Mouse (Mus musculus): ENCODE measurements around the gene N4bp2l2.
A peak's percentile ranks its signal among the peaks of the same experiment; 100 is the strongest.
"Not testable (repeated sequence)": the region's sequence is repeated elsewhere in the genome, so short reads cannot be mapped to it uniquely, and the experiment has no call there.

Gene N4bp2l2

GRCm38 (mm10) chr5:150666133-150666739, at the start of gene N4bp2l2:
Gene N4bp2l2 (minus strand): TSS chr5:150666183.
- not testable (repeated sequence) for DNase-seq

- no peak for DNase-seq
Measured at GRCm38 (mm10) chr5:150713431-150713830, 47.4 kb upstream of the N4bp2l2 start.

- no peak for DNase-seq
Measured at GRCm38 (mm10) chr5:150711503-150711902, 45.5 kb upstream of the N4bp2l2 start.

GRCm38 (mm10) chr5:150707181-150707580, 41.2 kb upstream of the N4bp2l2 start:
- DNase-seq = not testable (repeated sequence)

GRCm38 (mm10) chr5:150706651-150707050, 40.7 kb upstream of the N4bp2l2 start:
- not testable (repeated sequence) for DNase-seq

GRCm38 (mm10) chr5:150702714-150703113, 36.7 kb upstream of the N4bp2l2 start:
- peak; percentile 55 for DNase-seq

- no peak for DNase-seq
Measured at GRCm38 (mm10) chr5:150693277-150693676, 27.3 kb upstream of the N4bp2l2 start.

- DNase-seq = no peak
Measured at GRCm38 (mm10) chr5:150690685-150691084, 24.7 kb upstream of the N4bp2l2 start.

- not testable (repeated sequence) for DNase-seq
Measured at GRCm38 (mm10) chr5:150682862-150683261, 16.9 kb upstream of the N4bp2l2 start.

GRCm38 (mm10) chr5:150674866-150675265, 8.9 kb upstream of the N4bp2l2 start:
- no peak for DNase-seq

GRCm38 (mm10) chr5:150673880-150674621, 8.1 kb upstream of the N4bp2l2 start:
- DNase-seq = no peak

- DNase-seq = peak; percentile 92
Measured at GRCm38 (mm10) chr5:150673153-150673835, 7.3 kb upstream of the N4bp2l2 start, which contains the start of gene Pds5b. Gene Pds5b (plus strand): TSS chr5:150673739.

- DNase-seq = no peak
Measured at GRCm38 (mm10) chr5:150672343-150672742, 6.4 kb upstream of the N4bp2l2 start.

- no peak for DNase-seq
Measured at GRCm38 (mm10) chr5:150668731-150669130, 2.7 kb upstream of the N4bp2l2 start.

- peak; percentile 93 for DNase-seq
Measured at GRCm38 (mm10) chr5:150665132-150665954, 640 bp downstream of the N4bp2l2 start.

- no peak for DNase-seq
Measured at GRCm38 (mm10) chr5:150664794-150665131, 1.2 kb downstream of the N4bp2l2 start.

GRCm38 (mm10) chr5:150663926-150664325, 2.1 kb downstream of the N4bp2l2 start:
- not testable (repeated sequence) for DNase-seq

- DNase-seq = not testable (repeated sequence)
Measured at GRCm38 (mm10) chr5:150660296-150660695, 5.7 kb downstream of the N4bp2l2 start.

- DNase-seq = not testable (repeated sequence)
Measured at GRCm38 (mm10) chr5:150659425-150659824, 6.6 kb downstream of the N4bp2l2 start.

- DNase-seq = no peak
Measured at GRCm38 (mm10) chr5:150654548-150654947, 11.4 kb downstream of the N4bp2l2 start.

- DNase-seq = no peak
Measured at GRCm38 (mm10) chr5:150652578-150652977, 13.4 kb downstream of the N4bp2l2 start.

- no peak for DNase-seq
Measured at GRCm38 (mm10) chr5:150644926-150645325, 21.1 kb downstream of the N4bp2l2 start.

- not testable (repeated sequence) for DNase-seq
Measured at GRCm38 (mm10) chr5:150643390-150643789, 22.6 kb downstream of the N4bp2l2 start.

All from cerebellum, adult 8-10 months (tissue).